Mouse (Mus musculus) CH12.LX (cell line): ENCODE measurements around the gene Kirrel3. TPM values are rescaled to one million over a fixed set of nuclear protein-coding genes. Genes with fewer than 3 reads are reported as not detected.

Experiments used
- DNase-seq: peaks from one replicate; pipeline ENCODE4 v3.0.0-alpha.2; 2013; ENCODE audit errors: extremely low read depth
- H3K27ac ChIP-seq: 2 replicates; pipeline ENCODE4 v1.5.1; 2012; ENCODE audit warnings: low read depth, mild to moderate bottlenecking, control low read depth, moderate library complexity; ENCODE audit not compliant: insufficient read depth
- H3K27me3 ChIP-seq: replicated peaks from 2 replicates; pipeline ENCODE3; 2012; ENCODE audit warnings: inconsistent platforms
- H3K36me3 ChIP-seq, 2 experiments: replicated peaks in 1 of 2; 2 replicates each; pipeline versions ENCODE3 to v1.6.1; 2012; ENCODE audit warnings: inconsistent platforms in 1 of 2, low read length in 1 of 2, mild to moderate bottlenecking in 1 of 2, mixed read lengths in 1 of 2, moderate library complexity in 1 of 2; ENCODE audit not compliant: control insufficient read depth in 1 of 2, insufficient read depth in 1 of 2
- H3K4me1 ChIP-seq, 2 experiments: 2 replicates each; pipeline ENCODE4 v1.6.1; 2012; ENCODE audit warnings: inconsistent platforms in 1 of 2, moderate library complexity in 1 of 2; ENCODE audit not compliant: insufficient read depth in 2 of 2, control insufficient read depth in 1 of 2
- H3K4me2 ChIP-seq: 2 replicates; pipeline ENCODE4 v1.6.1; 2012; ENCODE audit warnings: low read depth, mild to moderate bottlenecking, control low read depth; ENCODE audit not compliant: poor library complexity, insufficient read depth, severe bottlenecking
- H3K4me3 ChIP-seq, 3 experiments: fragments of 150-350 bp in 1 of 3; sonication (generic) in 1 of 3; replicated peaks in 1 of 3; 2 replicates each; pipeline versions ENCODE3 to v1.5.1; 2011 to 2012; ENCODE audit warnings: low read depth in 2 of 3, low read length in 2 of 3, mild to moderate bottlenecking in 2 of 3, moderate library complexity in 2 of 3, control low read depth in 1 of 3, improper control_type of control experiment in 1 of 3, inconsistent platforms in 1 of 3, mixed read lengths in 1 of 3; ENCODE audit not compliant: poor library complexity in 1 of 3
- H3K79me2 ChIP-seq: replicated peaks from 2 replicates; pipeline ENCODE4 v1.6.1; 2012; ENCODE audit warnings: mild to moderate bottlenecking, moderate library complexity; ENCODE audit not compliant: control insufficient read depth, poor library complexity, insufficient read depth, severe bottlenecking; ENCODE audit errors: extremely low read depth
- H3K9ac ChIP-seq: 2 replicates; pipeline ENCODE4 v1.6.1; 2012; ENCODE audit warnings: low read depth, mild to moderate bottlenecking, control low read depth, moderate library complexity; ENCODE audit not compliant: insufficient read depth
- H3K9me3 ChIP-seq: replicated peaks from 2 replicates; pipeline ENCODE3; 2012; ENCODE audit warnings: low read length, inconsistent platforms, mixed read lengths
- CHD1 ChIP-seq: IDR thresholded peaks from 2 replicates; pipeline ENCODE4 v1.6.1; 2012; ENCODE audit warnings: low read depth, low read length, improper control_type of control experiment, inconsistent platforms
- CHD2 ChIP-seq: IDR thresholded peaks from 2 replicates; pipeline ENCODE4 v1.6.1; 2011; ENCODE audit warnings: low read length, improper control_type of control experiment
- ETS1 ChIP-seq: conservative IDR thresholded peaks from 2 replicates; pipeline ENCODE4 v1.6.1; 2012; ENCODE audit warnings: low read depth, mild to moderate bottlenecking, inconsistent platforms, low read length, improper control_type of control experiment, moderate library complexity
- IRF4 ChIP-seq: IDR thresholded peaks from 2 replicates; pipeline ENCODE4 v1.6.1; 2014; ENCODE audit warnings: low read depth, mild to moderate bottlenecking, inconsistent platforms, low read length, improper control_type of control experiment
- MYC ChIP-seq: IDR thresholded peaks from 2 replicates; pipeline ENCODE4 v1.6.1; 2011; ENCODE audit warnings: low read depth, mild to moderate bottlenecking, improper control_type of control experiment, low read length
- NELFE ChIP-seq: IDR thresholded peaks from 2 replicates; pipeline ENCODE4 v1.6.1; 2011; ENCODE audit warnings: low read depth, low read length, improper control_type of control experiment
- PAX5 ChIP-seq: IDR thresholded peaks from 2 replicates; pipeline ENCODE4 v1.6.1; 2012; ENCODE audit warnings: low read length, inconsistent platforms, mixed read lengths
- RCOR1 ChIP-seq: conservative IDR thresholded peaks from 2 replicates; pipeline ENCODE4 v1.6.1; 2012; ENCODE audit warnings: low read depth, mild to moderate bottlenecking, inconsistent platforms, low read length, improper control_type of control experiment
- SIN3A ChIP-seq: IDR thresholded peaks from 2 replicates; pipeline ENCODE4 v1.6.1; 2012; ENCODE audit warnings: low read length, improper control_type of control experiment, inconsistent platforms
- SMC3 ChIP-seq: IDR thresholded peaks from 2 replicates; pipeline ENCODE4 v1.6.1; 2011; ENCODE audit warnings: low read depth, low read length, improper control_type of control experiment
- TBP ChIP-seq: conservative IDR thresholded peaks from 2 replicates; pipeline ENCODE4 v1.6.1; 2011; ENCODE audit warnings: low read depth, low read length, improper control_type of control experiment
- TCF12 ChIP-seq: IDR thresholded peaks from 2 replicates; pipeline ENCODE4 v1.6.1; 2014; ENCODE audit warnings: low read depth, mild to moderate bottlenecking, inconsistent platforms, low read length, improper control_type of control experiment
- UBTF ChIP-seq: IDR thresholded peaks from 2 replicates; pipeline ENCODE4 v1.6.1; 2012; ENCODE audit warnings: low read depth, mild to moderate bottlenecking, inconsistent platforms, low read length, improper control_type of control experiment, moderate library complexity
- USF2 ChIP-seq: conservative IDR thresholded peaks from 2 replicates; pipeline ENCODE4 v1.6.1; 2011; ENCODE audit warnings: low read depth, low read length, improper control_type of control experiment
- ZMIZ1 ChIP-seq: IDR thresholded peaks from 2 replicates; pipeline ENCODE4 v1.6.1; 2012; ENCODE audit warnings: low read depth, mild to moderate bottlenecking, inconsistent platforms, low read length, improper control_type of control experiment
- ZNF384 ChIP-seq: IDR thresholded peaks from 2 replicates; pipeline ENCODE4 v1.6.1; 2012; ENCODE audit warnings: low read depth, low read length, improper control_type of control experiment, inconsistent platforms
- dilution Hi-C: fragments of 300-500 bp; cut with MboI; formaldehyde crosslinking; loops from 2 replicates; pipeline ENCODE4 v1.14.3; 2020; ENCODE audit warnings: low sequenced_read_pairs; ENCODE audit not compliant: extremely low pct_unique_long_range_greater_than_20kb, extremely low pct_ligation_motif_present
- in situ Hi-C: fragments of 300-500 bp; cut with MboI; formaldehyde crosslinking; loops from 3 replicates; pipeline ENCODE4 v1.14.3; 2019; ENCODE audit warnings: low sequenced_read_pairs, low pct_ligation_motif_present, low pct_unique_long_range_greater_than_20kb, mixed read lengths
- polyA plus RNA-seq: library from polyadenylated mRNA; unstranded; fragments of >175 nt; gene quantifications from 2 replicates; pipeline ENCODE4 v1.2.1, GENCODE M21; 2012; ENCODE audit warnings: low read depth; ENCODE audit not compliant: insufficient read length
- total RNA-seq, 2 experiments: library from RNA; depleted of rRNA; stranded (reverse); fragments of 300-350 nt in 1 of 2; fragments of >200 nt in 1 of 2; gene quantifications; 2 replicates each; pipeline ENCODE4 v1.2.3; 2012 to 2014

Gene Kirrel3
- total and polyA plus RNA-seq, 3 experiments: not detected

DNA sequence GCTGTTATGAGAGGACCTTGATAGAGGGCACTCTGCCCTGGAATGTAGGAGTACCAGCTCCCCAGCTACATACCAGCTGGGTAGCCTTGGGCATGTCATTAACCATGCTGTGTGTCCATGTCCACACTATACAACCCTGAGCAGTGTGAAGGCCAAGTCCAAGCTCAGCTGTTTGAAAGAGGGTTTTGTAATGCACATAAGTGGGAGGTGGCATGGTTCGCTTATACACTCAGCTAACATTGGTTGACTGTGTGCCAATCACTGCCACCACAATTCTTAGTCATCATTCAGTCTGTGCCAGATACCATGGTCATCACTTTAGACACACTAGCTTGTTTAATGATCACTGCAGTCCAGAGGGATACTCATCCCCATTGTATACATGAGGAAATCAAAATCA lies 436.2 kb downstream of the Kirrel3 start:
- Histone ChIP-seq H3K36me3 (no peaks in the 10 kb centered on the region), H3K27me3 (peaks cover 75% of the 10 kb centered on the region), H3K4me3 (no peak overlapping the region), H3K27ac (no peak overlapping the region), H3K79me2 (no peaks in the 10 kb centered on the region), H3K4me2 (no peak overlapping the region), H3K9me3 (no peaks in the 10 kb centered on the region), H3K9ac (no peak overlapping the region), H3K4me1 (no peaks in the 10 kb centered on the region)
- no peak for TF ChIP-seq IRF4
- TF ChIP-seq ZMIZ1: no peak
- no peak for TF ChIP-seq PAX5
- TF ChIP-seq ETS1: no peak
- no peak for TF ChIP-seq TCF12
- TF ChIP-seq TBP: no peak
- no peak for TF ChIP-seq ZNF384
- TF ChIP-seq UBTF: no peak
- no peak for TF ChIP-seq CHD2
- TF ChIP-seq RCOR1: no peak
- no peak for TF ChIP-seq USF2
- TF ChIP-seq SIN3A: no peak
- TF ChIP-seq SMC3: no peak
- dilution Hi-C loops: no loop called here
- in situ Hi-C loops: no loop called here
- DNase-seq: no peak

DNA sequence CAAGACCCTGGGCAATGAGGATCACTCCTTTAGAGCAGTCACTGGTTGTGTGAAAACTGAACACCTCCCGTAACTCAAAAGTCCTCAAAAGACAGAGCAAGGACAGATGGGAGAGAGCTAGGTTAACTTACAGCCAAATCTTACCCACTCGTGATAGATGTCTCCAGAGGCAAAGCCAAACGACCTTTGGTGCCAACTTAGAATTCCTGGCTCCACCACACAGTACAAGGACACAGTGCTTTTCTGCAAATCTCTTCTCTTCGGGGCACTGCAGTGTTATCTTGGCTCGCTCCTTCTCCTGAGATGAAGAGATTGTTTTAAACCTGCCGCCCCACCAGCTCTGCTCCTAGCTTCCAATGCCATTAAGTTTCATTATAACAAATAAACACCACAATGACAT lies 437.0 kb downstream of the Kirrel3 start:
- Histone ChIP-seq H3K36me3 (no peaks in the 10 kb centered on the region), H3K27ac (no peak overlapping the region), H3K4me2 (no peak overlapping the region), H3K9ac (no peak overlapping the region), H3K27me3 (peaks cover 75% of the 10 kb centered on the region), H3K4me1 (no peaks in the 10 kb centered on the region), H3K4me3 (no peak overlapping the region), H3K79me2 (no peaks in the 10 kb centered on the region), H3K9me3 (no peaks in the 10 kb centered on the region)
- DNase-seq: no peak
- TF ChIP-seq CHD1 (no peak), MYC (no peak), NELFE (no peak)
- dilution Hi-C loops (no loop called here), in situ Hi-C loops (no loop called here)
